Mouse (Mus musculus): ENCODE data around the gene Rfx5. TPM values are rescaled to one million over a fixed set of nuclear protein-coding genes. Genes with fewer than 3 reads are reported as not detected.

Rfx5 gene
- total and polyA plus RNA-seq, 2 experiments = 6.4 to 7.1 TPM

GRCm38 (mm10) chr3:95003273-95003672 lies 49.4 kb downstream of the Rfx5 start:
- no peak for TF ChIP-seq CTCF (IDR thresholded peaks at IDR 0.05; ENCODE audit: low read depth, low read length)
- no peak for TF ChIP-seq POLR2A (IDR thresholded peaks at IDR 0.05; ENCODE audit: extremely low read depth, insufficient read depth, low read length)
- H3K79me2 ChIP-seq (ENCODE audit: control insufficient read depth, insufficient read depth, low read length) = no peaks in the 10 kb centered on the region
- DNase-seq (ENCODE audit: extremely low read depth, low read depth, low spot score) = no peak

GRCm38 (mm10) chr3:95005651-95006050 lies 51.8 kb downstream of the Rfx5 start:
- Histone ChIP-seq H3K4me3 (ENCODE audit: insufficient read depth, low read depth, low read length) (no peak overlapping the region), H3K36me3 (ENCODE audit: control insufficient read depth, insufficient read depth, low read length) (peaks cover 45% of the 10 kb centered on the region), H3K79me2 (ENCODE audit: control insufficient read depth, insufficient read depth, low read length) (no peaks in the 10 kb centered on the region), H3K4me1 (ENCODE audit: control insufficient read depth, insufficient read depth, low read length) (no peaks in the 10 kb centered on the region), H3K27me3 (ENCODE audit: control insufficient read depth, insufficient read depth, low read length) (no peaks in the 10 kb centered on the region), H3K27ac (replicated peaks; ENCODE audit: insufficient read depth, low read depth, low read length) (no peak overlapping the region), H3K9ac (ENCODE audit: low read depth, low read length) (no peak overlapping the region)
- TF ChIP-seq CTCF (IDR thresholded peaks at IDR 0.05; ENCODE audit: low read depth, low read length) (no peak), POLR2A (IDR thresholded peaks at IDR 0.05; ENCODE audit: extremely low read depth, insufficient read depth, low read length) (no peak)
- 97% methylated on average over 3 of the region's 3 CpGs for whole genome bisulfite sequencing
- no peak for DNase-seq (ENCODE audit: extremely low read depth, low read depth, low spot score)

More at GRCm38 (mm10) chr3:95003273-95003672, 49.4 kb downstream of the Rfx5 start:
- Histone ChIP-seq H3K9ac (ENCODE audit: low read depth, low read length) (no peak overlapping the region), H3K27me3 (ENCODE audit: control insufficient read depth, insufficient read depth, low read length) (no peaks in the 10 kb centered on the region), H3K4me1 (ENCODE audit: control insufficient read depth, insufficient read depth, low read length) (no peaks in the 10 kb centered on the region), H3K36me3 (ENCODE audit: control insufficient read depth, insufficient read depth, low read length) (peaks cover 67% of the 10 kb centered on the region), H3K4me3 (ENCODE audit: insufficient read depth, low read depth, low read length) (no peak overlapping the region), H3K27ac (replicated peaks; ENCODE audit: insufficient read depth, low read depth, low read length) (no peak overlapping the region)

GRCm38 (mm10) chr3:95007706-95008105 lies 53.8 kb downstream of the Rfx5 start:
- TF ChIP-seq CTCF (IDR thresholded peaks at IDR 0.05; ENCODE audit: low read depth, low read length) (no peak), POLR2A (IDR thresholded peaks at IDR 0.05; ENCODE audit: extremely low read depth, insufficient read depth, low read length) (no peak)
- DNase-seq (ENCODE audit: extremely low read depth, low read depth, low spot score) = no peak
- H3K27me3 ChIP-seq (ENCODE audit: control insufficient read depth, insufficient read depth, low read length) = no peaks in the 10 kb centered on the region
- no peak overlapping the region for H3K4me3 ChIP-seq (ENCODE audit: insufficient read depth, low read depth, low read length)
- no peak overlapping the region for H3K27ac ChIP-seq (replicated peaks; ENCODE audit: insufficient read depth, low read depth, low read length)
- H3K9ac ChIP-seq (ENCODE audit: low read depth, low read length) = no peak overlapping the region
- H3K36me3 ChIP-seq (ENCODE audit: control insufficient read depth, insufficient read depth, low read length) = peaks cover 29% of the 10 kb centered on the region
- no peaks in the 10 kb centered on the region for H3K79me2 ChIP-seq (ENCODE audit: control insufficient read depth, insufficient read depth, low read length)
- 84% methylated on average over 9 of the region's 9 CpGs for WGBS
- H3K4me1 ChIP-seq (ENCODE audit: control insufficient read depth, insufficient read depth, low read length) = no peaks in the 10 kb centered on the region

- peaks cover 7% of the 10 kb centered on the region for H3K36me3 ChIP-seq (ENCODE audit: control insufficient read depth, insufficient read depth, low read length)
- DNase-seq (ENCODE audit: extremely low read depth, low read depth, low spot score) = no peak
- no peak overlapping the region for H3K4me3 ChIP-seq (ENCODE audit: insufficient read depth, low read depth, low read length)
- peaks cover 9% of the 10 kb centered on the region for H3K4me1 ChIP-seq (ENCODE audit: control insufficient read depth, insufficient read depth, low read length)
- H3K9ac ChIP-seq (ENCODE audit: low read depth, low read length) = no peak overlapping the region
- WGBS = 85% methylated on average over 7 of the region's 7 CpGs
- no peaks in the 10 kb centered on the region for H3K27me3 ChIP-seq (ENCODE audit: control insufficient read depth, insufficient read depth, low read length)
- no peak overlapping the region for H3K27ac ChIP-seq (replicated peaks; ENCODE audit: insufficient read depth, low read depth, low read length)
- TF ChIP-seq POLR2A (IDR thresholded peaks at IDR 0.05; ENCODE audit: extremely low read depth, insufficient read depth, low read length) = no peak
- TF ChIP-seq CTCF (IDR thresholded peaks at IDR 0.05; ENCODE audit: low read depth, low read length) = no peak
- no peaks in the 10 kb centered on the region for H3K79me2 ChIP-seq (ENCODE audit: control insufficient read depth, insufficient read depth, low read length)
These were observed 56.5 kb downstream of the Rfx5 start for GRCm38 (mm10) chr3:95010396-95010795.

Other genes with a start within 250 kb of the Rfx5 start
- gene Cgn, start 167.6 kb upstream of the Rfx5 start, total RNA-seq (2014; rRNA removed) = 7.6 and 9.2 TPM in 2 replicates
- 7.3 and 7.4 TPM in 2 replicates for gene Cgn, start 167.6 kb upstream of the Rfx5 start, polyA plus RNA-seq (2012; rRNA removed)
- gene Pogz, start 116.5 kb upstream of the Rfx5 start, total RNA-seq (2014; rRNA removed) = 6.3 and 6.8 TPM in 2 replicates
- gene Pogz, start 116.5 kb upstream of the Rfx5 start, polyA plus RNA-seq (2012; rRNA removed) = 6.4 and 9.9 TPM in 2 replicates
- 246 and 264 TPM in 2 replicates for gene Psmb4, start 67.1 kb upstream of the Rfx5 start, total RNA-seq (2014; rRNA removed)
- 266 and 271 TPM in 2 replicates for gene Psmb4, start 67.1 kb upstream of the Rfx5 start, polyA plus RNA-seq (2012; rRNA removed)
- 631 and 642 TPM in 2 replicates for gene Selenbp1, start 21.0 kb upstream of the Rfx5 start, total RNA-seq (2014; rRNA removed)
- gene Selenbp1, start 21.0 kb upstream of the Rfx5 start, polyA plus RNA-seq (2012; rRNA removed) = 641 and 744 TPM in 2 replicates
- gene Pi4kb, start 20.7 kb downstream of the Rfx5 start, total RNA-seq (2014; rRNA removed) = 26.5 and 30.8 TPM in 2 replicates
- 25.3 and 26.0 TPM in 2 replicates for gene Pi4kb, start 20.7 kb downstream of the Rfx5 start, polyA plus RNA-seq (2012; rRNA removed)
- gene Zfp687, start 61.4 kb downstream of the Rfx5 start, total RNA-seq (2014; rRNA removed) = 2.1 and 3.2 TPM in 2 replicates
- 6.8 and 8.8 TPM in 2 replicates for gene Zfp687, start 61.4 kb downstream of the Rfx5 start, polyA plus RNA-seq (2012; rRNA removed)
- gene Psmd4, start 88.5 kb downstream of the Rfx5 start, total RNA-seq (2014; rRNA removed) = 140 and 156 TPM in 2 replicates
- 132 and 134 TPM in 2 replicates for gene Psmd4, start 88.5 kb downstream of the Rfx5 start, polyA plus RNA-seq (2012; rRNA removed)
- gene Pip5k1a, start 152.9 kb downstream of the Rfx5 start, total RNA-seq (2014; rRNA removed) = 4.5 and 5.6 TPM in 2 replicates
- gene Pip5k1a, start 152.9 kb downstream of the Rfx5 start, polyA plus RNA-seq (2012; rRNA removed) = 5.2 and 6.7 TPM in 2 replicates
- 9.9 and 12.7 TPM in 2 replicates for gene Vps72, start 156.9 kb downstream of the Rfx5 start, total RNA-seq (2014; rRNA removed)
- gene Vps72, start 156.9 kb downstream of the Rfx5 start, polyA plus RNA-seq (2012; rRNA removed) = 25.1 and 27.4 TPM in 2 replicates
- gene Tmod4, start 170.4 kb downstream of the Rfx5 start, total RNA-seq (2014; rRNA removed) = 0.65 TPM in 1 of 2 replicates, not detected in the other
- gene Tmod4, start 170.4 kb downstream of the Rfx5 start, polyA plus RNA-seq (2012; rRNA removed) = 0.25 TPM in 1 of 2 replicates, not detected in the other
- gene Scnm1, start 179.9 kb downstream of the Rfx5 start, total RNA-seq (2014; rRNA removed) = 12.6 and 13.3 TPM in 2 replicates
- gene Scnm1, start 179.9 kb downstream of the Rfx5 start, polyA plus RNA-seq (2012; rRNA removed) = 15.2 and 17.7 TPM in 2 replicates
- gene Lysmd1, start 180.0 kb downstream of the Rfx5 start, total RNA-seq (2014; rRNA removed) = 7.0 and 7.9 TPM in 2 replicates
- gene Lysmd1, start 180.0 kb downstream of the Rfx5 start, polyA plus RNA-seq (2012; rRNA removed) = 6.1 and 6.5 TPM in 2 replicates
- gene Tnfaip8l2, start 188.3 kb downstream of the Rfx5 start, total RNA-seq (2014; rRNA removed) = 2.3 and 2.8 TPM in 2 replicates
- 2.7 and 4.0 TPM in 2 replicates for gene Tnfaip8l2, start 188.3 kb downstream of the Rfx5 start, polyA plus RNA-seq (2012; rRNA removed)
- 0.65 and 1.1 TPM in 2 replicates for gene Sema6c, start 206.4 kb downstream of the Rfx5 start, total RNA-seq (2014; rRNA removed)
- gene Sema6c, start 206.4 kb downstream of the Rfx5 start, polyA plus RNA-seq (2012; rRNA removed) = 2.1 and 2.9 TPM in 2 replicates

All from liver, adult 2 months (tissue).